Mouse (Mus musculus) gastrocnemius, postnatal 36 days (tissue): ENCODE data around the gene Gm20905. TPM values are rescaled to one million over a fixed set of nuclear protein-coding genes. Genes with fewer than 3 reads are reported as not detected.
"Not testable (repeated sequence)": the region's sequence is repeated elsewhere in the genome, so short reads cannot be mapped to it uniquely, and the experiment has no call there.

ENCODE experiments used
- DNase-seq, 2 experiments: peaks; one replicate each; pipeline ENCODE4 v3.0.0; 2022
- intact Hi-C: fragments of 180-260 bp; cut with DNase I; formaldehyde crosslinking; loops from one replicate; pipeline ENCODE4 v1.15.1; 2025
- long read RNA-seq, 2 experiments: library from polyadenylated mRNA; stranded (forward); transcript quantifications; one replicate each; pipeline ENCODE4 v2.0.0; 2021
- total RNA-seq, 2 experiments: library from RNA; stranded (reverse); gene quantifications; 2 replicates each; pipeline ENCODE4 v1.2.3; 2021

Gm20905 gene
- total RNA-seq: not detected
- long read RNA-seq, experiment 1: 0 reads
- long read RNA-seq, experiment 2: 0 reads

DNA sequence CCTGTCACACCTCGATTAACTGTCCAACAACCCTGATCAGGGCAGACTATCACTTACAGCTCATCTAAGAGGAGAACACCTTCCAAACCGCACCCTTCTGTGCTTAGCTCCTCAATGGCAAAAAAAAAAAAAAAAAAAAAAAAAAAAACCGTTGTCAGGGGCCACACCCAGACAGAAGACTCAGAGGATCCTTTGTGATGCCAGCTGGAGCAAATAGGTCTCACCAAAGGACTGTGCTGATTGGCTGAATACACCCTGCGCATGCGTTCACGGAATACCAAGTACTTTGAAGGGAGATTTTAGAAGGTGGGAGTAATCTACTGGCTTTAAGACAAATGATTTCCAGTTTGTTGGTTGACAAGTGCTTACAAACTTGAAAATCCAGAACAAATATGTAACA lies at the start of gene Gm20905:
Gene Gm20905 (minus strand): TSS at position 101 of the 400 bp plus-strand sequence.
- intact Hi-C loops, DNase-seq: not testable (repeated sequence)
